8 mouse cellular contexts compared by ENCODE assay signal in the genomic region with DNA sequence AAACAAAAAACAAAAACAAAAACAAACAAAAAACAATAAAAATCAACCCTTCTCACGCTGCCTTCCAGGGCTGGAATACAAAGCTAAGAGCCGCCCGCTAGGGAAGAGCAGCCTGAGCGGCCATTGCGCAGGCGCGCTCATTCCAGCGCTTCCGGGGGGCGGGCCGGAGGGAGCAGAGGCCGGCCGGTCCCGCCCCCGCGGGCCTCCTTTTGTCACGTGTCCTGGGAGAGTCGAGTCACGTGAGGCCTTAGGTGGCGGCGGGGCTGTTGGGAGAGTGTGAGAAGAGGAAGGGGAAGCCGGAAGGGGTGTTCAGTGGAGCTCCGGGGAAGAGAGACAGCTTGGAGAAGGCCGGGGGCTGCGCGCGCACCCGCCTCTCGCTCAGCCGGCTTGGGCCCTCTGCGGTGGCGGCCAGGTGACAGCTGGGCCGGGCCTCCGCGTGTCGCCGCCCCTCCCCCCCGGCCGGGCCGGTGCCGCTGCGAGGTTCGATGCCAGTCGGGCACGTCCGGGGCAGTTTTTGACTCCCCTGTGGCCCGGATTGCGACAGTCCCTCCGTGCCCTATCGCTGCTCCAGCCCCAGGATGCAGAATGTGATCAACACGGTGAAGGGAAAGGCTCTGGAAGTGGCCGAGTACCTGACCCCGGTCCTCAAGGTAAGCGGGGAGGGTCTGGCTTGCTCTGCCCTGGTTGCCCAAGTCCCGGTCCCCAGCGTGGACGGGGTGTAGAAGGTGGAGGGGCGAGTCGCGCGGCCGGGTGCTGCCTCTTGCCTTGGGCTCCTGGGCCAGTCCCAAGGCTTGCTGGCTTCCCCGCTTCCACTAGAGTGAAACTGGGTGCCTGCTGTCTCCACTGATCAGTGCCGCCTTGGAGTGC. TPM values are rescaled to one million over a fixed set of nuclear protein-coding genes. Genes with fewer than 3 reads are reported as not detected.
DNase-seq lines count a peak whose midpoint lies in the region; ATAC-seq lines count a peak whose summit lies in the region.

Gene Slc35a5 (minus strand): TSS at position 185 of the 867 bp plus-strand sequence.
Gene Atg3 (plus strand): TSS at position 264 of the 867 bp plus-strand sequence.

- peak within 1 kb of the TSS; percentile 74 for H3K4me3 ChIP-seq in brown adipose tissue, adult 24 weeks (ENCODE audit: insufficient read depth, low read depth, low read length)
- peak within 1 kb of the TSS; percentile 94 for H3K4me3 ChIP-seq in heart, embryonic 13.5 days
- peak within 1 kb of the TSS; percentile 78 for H3K4me3 ChIP-seq in liver, embryonic 12.5 days
- peak within 1 kb of the TSS; percentile 97 for H3K4me3 ChIP-seq in stomach, embryonic 15.5 days (replicated peaks)

- peak within 1 kb of the TSS; percentile 76 for H3K4me2 ChIP-seq in heart, embryonic 13.5 days
- H3K4me2 ChIP-seq in liver, embryonic 12.5 days: peak within 1 kb of the TSS; percentile 89
- peak within 1 kb of the TSS; percentile 76 for H3K4me2 ChIP-seq in stomach, embryonic 15.5 days

- no peaks in the 10 kb centered on the region for H3K9me3 ChIP-seq in heart, embryonic 13.5 days
- H3K9me3 ChIP-seq in liver, embryonic 12.5 days (replicated peaks): no peaks in the 10 kb centered on the region
- no peaks in the 10 kb centered on the region for H3K9me3 ChIP-seq in stomach, embryonic 15.5 days

- peak; percentile 97 for DNase-seq in CD4-positive, CD25-positive, alpha-beta regulatory T cell, adult 2 months (ENCODE audit: low read depth, low spot score)
- DNase-seq in fat pad, adult 2 months (ENCODE audit: extremely low read depth, low read depth, low spot score): peak; percentile 68
- peak; percentile 98 for DNase-seq in kidney, postnatal 10 days
- peak; percentile 94 to 97 for DNase-seq in natural killer cell, adult 2 months (ENCODE audit: low spot score in 2 of 2)

- peak; percentile 96 for ATAC-seq in heart, embryonic 13.5 days (ENCODE audit: extremely low read depth, insufficient number of reproducible peaks, low FRiP score, low TSS enrichment)
- peak; percentile 89 for ATAC-seq in liver, embryonic 12.5 days
- ATAC-seq in stomach, embryonic 15.5 days (ENCODE audit: insufficient read depth, low FRiP score, low read depth): peak; percentile 97

- H3K27me3 ChIP-seq in heart, embryonic 13.5 days (replicated peaks): no peaks in the 10 kb centered on the region
- no peaks in the 10 kb centered on the region for H3K27me3 ChIP-seq in liver, embryonic 12.5 days (replicated peaks)
- no peaks in the 10 kb centered on the region for H3K27me3 ChIP-seq in stomach, embryonic 15.5 days (replicated peaks)

- under 1% methylated on average over 64 of the region's 64 CpGs for WGBS in heart, embryonic 13.5 days
- under 1% methylated on average over 52 of the region's 64 CpGs for WGBS in liver, embryonic 12.5 days (ENCODE audit: insufficient replicate concordance)
- under 1% methylated on average over 61 of the region's 64 CpGs for WGBS in stomach, embryonic 15.5 days

- peaks cover 6% of the 10 kb centered on the region; the same call in 1 of the 2 replicates for H3K4me1 ChIP-seq in brown adipose tissue, adult 24 weeks (ENCODE audit: control insufficient read depth, insufficient read depth, insufficient read length, low read length)
- peaks cover 27% of the 10 kb centered on the region for H3K4me1 ChIP-seq in heart, embryonic 13.5 days
- peaks cover 26% of the 10 kb centered on the region for H3K4me1 ChIP-seq in liver, embryonic 12.5 days
- H3K4me1 ChIP-seq in stomach, embryonic 15.5 days: peaks cover 8% of the 10 kb centered on the region; the same call in 1 of the 2 replicates

- peak within 1 kb of the TSS; percentile 95 for H3K27ac ChIP-seq in brown adipose tissue, adult 24 weeks (replicated peaks; ENCODE audit: low read depth, low read length)
- peak within 1 kb of the TSS; percentile 94 for H3K27ac ChIP-seq in heart, embryonic 13.5 days (replicated peaks)
- peak within 1 kb of the TSS; percentile 95 for H3K27ac ChIP-seq in liver, embryonic 12.5 days
- H3K27ac ChIP-seq in stomach, embryonic 15.5 days: peak within 1 kb of the TSS; percentile 95

- peak within 1 kb of the TSS; percentile 92 for H3K9ac ChIP-seq in heart, embryonic 13.5 days
- H3K9ac ChIP-seq in liver, embryonic 12.5 days: peak within 1 kb of the TSS; percentile 83
- H3K9ac ChIP-seq in stomach, embryonic 15.5 days: peak within 1 kb of the TSS; percentile 83

- H3K36me3 ChIP-seq in heart, embryonic 13.5 days: peaks cover 33% of the 10 kb centered on the region
- H3K36me3 ChIP-seq in liver, embryonic 12.5 days: peaks cover 13% of the 10 kb centered on the region
- H3K36me3 ChIP-seq in stomach, embryonic 15.5 days: no peaks in the 10 kb centered on the region

RNA-seq across cellular contexts. Expression of gene Slc35a5, which starts in this region (rescaled TPM):
- polyA plus RNA-seq in brown adipose tissue, adult 24 weeks (2012; ENCODE audit: insufficient read depth, insufficient read length, missing spikeins): 13.5 and 18.6 TPM in 2 replicates
- 13.7 and 14.2 TPM in 2 replicates for polyA plus RNA-seq in heart, embryonic 13.5 days (2015; fragmentation: Nextera tagmentation; extraction: Ambion mirVana)
- 7.3 and 9.0 TPM in 2 replicates for polyA plus RNA-seq in liver, embryonic 12.5 days (2016; fragmentation: Nextera tagmentation; extraction: Ambion mirVana)
- 16.7 and 20.0 TPM in 2 replicates for polyA plus RNA-seq in stomach, embryonic 15.5 days (2015; fragmentation: Nextera tagmentation; extraction: Ambion mirVana)

RNA-seq across cellular contexts. Expression of gene Atg3, which starts in this region (rescaled TPM):
- polyA plus RNA-seq in brown adipose tissue, adult 24 weeks (2012; ENCODE audit: insufficient read depth, insufficient read length, missing spikeins): 60.2 and 67.4 TPM in 2 replicates
- polyA plus RNA-seq in heart, embryonic 13.5 days (2015; fragmentation: Nextera tagmentation; extraction: Ambion mirVana): 28.3 and 32.9 TPM in 2 replicates
- 28.9 TPM in 2 replicates for polyA plus RNA-seq in liver, embryonic 12.5 days (2016; fragmentation: Nextera tagmentation; extraction: Ambion mirVana)
- 42.4 and 43.7 TPM in 2 replicates for polyA plus RNA-seq in stomach, embryonic 15.5 days (2015; fragmentation: Nextera tagmentation; extraction: Ambion mirVana)

Comparison
In these comparisons a context has a peak if more than half of its experiments do, and no peak if none do; other contexts are left out.
1. Peak in every context shown above with its lines: DNase-seq, ATAC-seq, H3K4me3 ChIP-seq and H3K27ac ChIP-seq.